Mouse (Mus musculus) liver, postnatal 0 days (tissue): ENCODE data around the gene Tmem106a.

Experiments
- CTCF ChIP-seq: sonication (generic); IDR thresholded peaks from 2 replicates; pipeline ENCODE4 v1.5.1; 2016; ENCODE audit warnings: antibody characterized with exemption, low read depth
- EP300 ChIP-seq: IDR thresholded peaks from 2 replicates; pipeline ENCODE4 v1.6.1; 2016; ENCODE audit warnings: antibody characterized with exemption, low read depth, mild to moderate bottlenecking

- TF ChIP-seq CTCF = no peak
- no peak for TF ChIP-seq EP300
Observed at GRCm38 (mm10) chr11:101627857-101628559, 46.0 kb downstream of the Tmem106a start.
